21 mouse cellular contexts compared by ENCODE assay signal in genomic region chr11:11744222-11744621, GRCm38 (mm10). TPM values are rescaled to one million over a fixed set of nuclear protein-coding genes. Genes with fewer than 3 reads are reported as not detected.
DNase-seq lines count a peak whose midpoint lies in the region; ATAC-seq and TF ChIP-seq lines count a peak whose summit lies in the region.
"Had no signal": no experiment of that assay in that cellular context is flagged by ENCODE, and none has a peak within 500 bp of the region (broad histone marks: within the 10 kb centered on the region; RNA-seq: fewer than 3 reads in every experiment).

No protein-coding gene starts in this region.

- 57% methylated on average over 1 of the region's 1 CpGs for WGBS in liver, embryonic 12.5 days (ENCODE audit: insufficient replicate concordance)

- peak; percentile 79 for DNase-seq in heart, adult 11 months
- DNase-seq in heart, postnatal 25 days (ENCODE audit: low spot score): no peak
- DNase-seq in liver (no peak), CH12.LX (ENCODE audit: extremely low read depth) (peak; percentile 73)
- no peak for DNase-seq in B cell, adult 2 months
- DNase-seq: adrenal gland, adult 2 months; adrenal gland, adult 8-10 months; adrenal gland, postnatal 10 days; adrenal gland, postnatal 14 days; adrenal gland, postnatal 25 days; adrenal gland, postnatal 36 days; cerebellum, adult 11 months; cerebellum, adult 11-12 months; cerebellum, adult 18-20 months; cerebellum, adult 2 months; cerebellum, adult 8-10 months had no signal

- no peak overlapping the region for H3K9ac ChIP-seq in liver, embryonic 12.5 days
- peak overlapping the region; percentile 59 for H3K9ac ChIP-seq in CH12.LX (ENCODE audit: insufficient read depth, low read depth)

- TF ChIP-seq RAD21 in CH12.LX (IDR thresholded peaks at IDR 0.05; ENCODE audit: low read depth, low read length): no peak; the same call in none of the 2 replicates

- TF ChIP-seq EP300 in CH12.LX (IDR thresholded peaks at IDR 0.05; ENCODE audit: low read length): peak; percentile 80

- no peaks in the 10 kb centered on the region for H3K27me3 ChIP-seq in liver, embryonic 12.5 days (replicated peaks)
- H3K27me3 ChIP-seq in CH12.LX (replicated peaks): no peaks in the 10 kb centered on the region

- dilution Hi-C loops in CH12.LX (cut with MboI; ENCODE audit: extremely low pct_ligation_motif_present, extremely low pct_unique_long_range_greater_than_20kb, low sequenced_read_pairs): no loop called here

- no peak for TF ChIP-seq CTCF in CH12.LX (conservative IDR thresholded peaks at IDR 0.05 in 1 of 2, IDR thresholded peaks at IDR 0.05 in 1 of 2; ENCODE audit: low read depth in 2 of 2, low read length in 2 of 2)

- H3K4me2 ChIP-seq in liver, embryonic 12.5 days: no peak overlapping the region
- peak overlapping the region; percentile 30; the same call in 1 of the 2 replicates for H3K4me2 ChIP-seq in CH12.LX (ENCODE audit: insufficient read depth, low read depth, poor library complexity, severe bottlenecking)

- H3K4me3 ChIP-seq in liver, embryonic 12.5 days: no peak overlapping the region
- H3K4me3 ChIP-seq in CH12.LX (replicated peaks in 1 of 3; ENCODE audit: low read depth in 2 of 3, low read length in 2 of 3, poor library complexity in 1 of 3): no peak overlapping the region

- no peaks in the 10 kb centered on the region for H3K9me3 ChIP-seq in liver, embryonic 12.5 days (replicated peaks)
- no peaks in the 10 kb centered on the region for H3K9me3 ChIP-seq in CH12.LX (replicated peaks; ENCODE audit: low read length)
- H3K9me3 ChIP-seq: G1E had no signal

- peaks cover 31% of the 10 kb centered on the region for H3K79me2 ChIP-seq in CH12.LX (replicated peaks; ENCODE audit: control insufficient read depth, extremely low read depth, insufficient read depth, poor library complexity, severe bottlenecking)

- no peak; the same call in 1 of the 2 replicates for TF ChIP-seq POLR2A in CH12.LX (IDR thresholded peaks at IDR 0.05; ENCODE audit: low read depth, low read length)

- H3K27ac ChIP-seq in liver, embryonic 12.5 days: peak overlapping the region; percentile 48; the same call in 1 of the 2 replicates
- H3K27ac ChIP-seq in CH12.LX (ENCODE audit: insufficient read depth, low read depth): peak overlapping the region; percentile 94

- H3K36me3 ChIP-seq in liver, embryonic 12.5 days: peaks cover 71% of the 10 kb centered on the region
- H3K36me3 ChIP-seq in CH12.LX (replicated peaks in 1 of 2; ENCODE audit: control insufficient read depth in 1 of 2, insufficient read depth in 1 of 2, low read length in 1 of 2): peaks cover 27 to 73% of the 10 kb centered on the region in 2 experiments

- no peak for ATAC-seq in liver, embryonic 12.5 days
- ATAC-seq: activated CD4-positive, CD25-positive, alpha-beta regulatory T cell, adult 4 months; CD4-positive, CD25-positive, alpha-beta regulatory T cell, adult 4 months; Patski had no signal

- peaks cover 30% of the 10 kb centered on the region for H3K4me1 ChIP-seq in liver, embryonic 12.5 days
- H3K4me1 ChIP-seq in CH12.LX (ENCODE audit: control insufficient read depth in 1 of 2, insufficient read depth in 2 of 2): peaks cover 23 to 97% of the 10 kb centered on the region in 2 experiments

- in situ Hi-C loops in CH12.LX (cut with MboI; ENCODE audit: low pct_ligation_motif_present, low pct_unique_long_range_greater_than_20kb, low sequenced_read_pairs): no loop called here

- intact Hi-C loops in heart, postnatal 25 days (cut with DNase I): loop anchor here (5.0 kb wide), 1 partner anchor 187 kb away; no protein-coding TSS in a partner anchor

TF ChIP-seq in CH12.LX, 34 proteins besides CTCF, POLR2A, EP300 and RAD21:
- TF ChIP-seq TBP (conservative IDR thresholded peaks at IDR 0.05; ENCODE audit: low read depth, low read length): 0 out of 2 replicates have a peak, but pooled peaks have one; percentile 47
- TF ChIP-seq SMC3 (IDR thresholded peaks at IDR 0.05; ENCODE audit: low read depth, low read length): peak; percentile 23; the same call in 1 of the 2 replicates
- TF ChIP-seq TCF12 (IDR thresholded peaks at IDR 0.05; ENCODE audit: low read depth, low read length): peak; percentile 60; the same call in 1 of the 2 replicates
- TF ChIP-seq ZKSCAN1 (IDR thresholded peaks at IDR 0.05; ENCODE audit: borderline replicate concordance, low read depth, low read length): no peak
- peak; percentile 88 for TF ChIP-seq ETS1 (conservative IDR thresholded peaks at IDR 0.05; ENCODE audit: low read depth, low read length)
- TF ChIP-seq MEF2A (IDR thresholded peaks at IDR 0.05; ENCODE audit: borderline replicate concordance, low read depth, low read length): peak; percentile 98
- TF ChIP-seq ZNF384 (IDR thresholded peaks at IDR 0.05; ENCODE audit: low read depth, low read length): 0 out of 2 replicates have a peak, but pooled peaks have one; percentile 23
- no peak for TF ChIP-seq UBTF (IDR thresholded peaks at IDR 0.05; ENCODE audit: low read depth, low read length)
- no peak for TF ChIP-seq MAX (IDR thresholded peaks at IDR 0.05; ENCODE audit: low read length)
- TF ChIP-seq IRF4 (IDR thresholded peaks at IDR 0.05; ENCODE audit: low read depth, low read length): peak; percentile 81
- TF ChIP-seq MAFK (IDR thresholded peaks at IDR 0.05; ENCODE audit: insufficient replicate concordance, low read length): peak; percentile 65; the same call in 1 of the 2 replicates
- 0 out of 2 replicates have a peak, but pooled peaks have one; percentile 29 for TF ChIP-seq POLR2AphosphoS2 (IDR thresholded peaks at IDR 0.05; ENCODE audit: low read depth, low read length)
TF ChIP-seq in CH12.LX: peak in this region for 9.

RNA-seq across cellular contexts. Expression of gene Ikzf1, which starts 59.4 kb away (rescaled TPM):
- 1 to 10 TPM; 1.8 to 2.2 TPM for total RNA-seq in heart, postnatal 25 days (2021)
- polyA plus RNA-seq in liver, embryonic 12.5 days (2016; fragmentation: Nextera tagmentation; extraction: Ambion mirVana): 59.1 and 61.0 TPM in 2 replicates
- total RNA-seq in CH12.LX (2012; rRNA removed): 44.0 and 51.2 TPM in 2 replicates
- 27.8 and 33.1 TPM in 2 replicates for total RNA-seq in CH12.LX (2014; rRNA removed)
- 56.8 and 68.7 TPM in 2 replicates for polyA plus RNA-seq in CH12.LX (2012; ENCODE audit: insufficient read length, low read depth)
- polyA plus RNA-seq: Patski had no signal

Comparison
In these comparisons a context has a peak if more than half of its experiments do, and no peak if none do; other contexts are left out.
1. DNase-seq: peak in heart, adult 11 months (single experiment) and CH12.LX (single experiment); none in heart, postnatal 25 days (single experiment), liver (single experiment) and B cell, adult 2 months (0 of 2).
2. RNA of gene Ikzf1, which starts 59.4 kb away (total RNA-seq): 27.8 to 51.2 TPM in CH12.LX; 1.8 to 2.2 TPM in heart, postnatal 25 days; every median in the first group is over 4 times any median in the second.